Mouse (Mus musculus) midbrain, embryonic 15.5 days (tissue): ENCODE measurements at regions not wholly inside any gene's neighbourhood (a gene's known extent, or its start where the extent isn't known, plus 50 kb on each side); places are given as distances from the start of the nearest gene placed in this dataset.

Experiments
- ATAC-seq: fragments of 200-750 bp; cut with Nextera tagmentation; replicated peaks from 2 replicates; pipeline ENCODE4 v1.8.0; 2017; ENCODE audit warnings: moderate TSS enrichment
- H3K27ac ChIP-seq: fragments of 300-500 bp; sonication (generic); 2 replicates; pipeline ENCODE4 v1.5.1; 2015; ENCODE audit warnings: mild to moderate bottlenecking, inconsistent platforms
- H3K27me3 ChIP-seq: fragments of 300-500 bp; sonication (generic); replicated peaks from 2 replicates; pipeline ENCODE4 v1.6.1; 2015; ENCODE audit warnings: inconsistent platforms
- H3K36me3 ChIP-seq: fragments of 300-500 bp; sonication (generic); replicated peaks from 2 replicates; pipeline ENCODE4 v1.6.1; 2015; ENCODE audit warnings: inconsistent platforms
- H3K4me1 ChIP-seq: fragments of 300-500 bp; sonication (generic); 2 replicates; pipeline ENCODE4 v1.6.1; 2015; ENCODE audit warnings: inconsistent platforms
- H3K4me2 ChIP-seq: fragments of 300-500 bp; sonication (generic); 2 replicates; pipeline ENCODE4 v1.6.1; 2015; ENCODE audit warnings: inconsistent platforms, mild to moderate bottlenecking, moderate library complexity
- H3K4me3 ChIP-seq: fragments of 300-500 bp; sonication (generic); 2 replicates; pipeline ENCODE4 v1.5.1; 2015; ENCODE audit warnings: mild to moderate bottlenecking, inconsistent platforms
- H3K9ac ChIP-seq: fragments of 300-500 bp; sonication (generic); 2 replicates; pipeline ENCODE4 v1.6.1; 2015; ENCODE audit warnings: mild to moderate bottlenecking, inconsistent platforms
- H3K9me3 ChIP-seq: fragments of 300-500 bp; sonication (generic); 2 replicates; pipeline ENCODE4 v1.6.1; 2016; ENCODE audit warnings: inconsistent platforms
- WGBS: fragments of 180-500 bp; shearing (Covaris S2); methylation state at CpG from one replicate; pipeline ENCODE4 v1.1.7; 2015; ENCODE audit warnings: mixed read lengths; 5-methylcytosine and 5-hydroxymethylcytosine counted together

GRCm38 (mm10) chr5:53329591-53329990 lies 62.7 kb downstream of the Smim20 start:
- no peak overlapping the region for H3K4me3 ChIP-seq
- H3K9me3 ChIP-seq: no peaks in the 10 kb centered on the region
- no peak for ATAC-seq
- H3K27me3 ChIP-seq: no peaks in the 10 kb centered on the region
- no peaks in the 10 kb centered on the region for H3K36me3 ChIP-seq
- no peak overlapping the region for H3K4me2 ChIP-seq
- 83% methylated on average over 2 of the region's 2 CpGs for WGBS
- H3K9ac ChIP-seq: no peak overlapping the region
- no peak overlapping the region for H3K27ac ChIP-seq
- peaks cover 20% of the 10 kb centered on the region for H3K4me1 ChIP-seq

GRCm38 (mm10) chr5:53336704-53337103 lies 69.8 kb downstream of the Smim20 start:
- Histone ChIP-seq H3K4me2 (no peak overlapping the region), H3K9me3 (no peaks in the 10 kb centered on the region), H3K36me3 (no peaks in the 10 kb centered on the region), H3K9ac (no peak overlapping the region), H3K27me3 (no peaks in the 10 kb centered on the region), H3K27ac (no peak overlapping the region), H3K4me1 (no peaks in the 10 kb centered on the region), H3K4me3 (no peak overlapping the region)
- WGBS: 87% methylated on average over 6 of the region's 6 CpGs
- no peak for ATAC-seq

GRCm38 (mm10) chr5:53337816-53338215 lies 70.9 kb downstream of the Smim20 start:
- no peak overlapping the region for H3K4me3 ChIP-seq
- ATAC-seq: no peak
- no peaks in the 10 kb centered on the region for H3K4me1 ChIP-seq
- no peak overlapping the region for H3K9ac ChIP-seq
- no peak overlapping the region for H3K4me2 ChIP-seq
- WGBS: 60% methylated on average over 3 of the region's 3 CpGs
- H3K9me3 ChIP-seq: no peaks in the 10 kb centered on the region
- no peaks in the 10 kb centered on the region for H3K36me3 ChIP-seq
- no peaks in the 10 kb centered on the region for H3K27me3 ChIP-seq
- no peak overlapping the region for H3K27ac ChIP-seq

GRCm38 (mm10) chr5:53345164-53345563 lies 78.3 kb downstream of the Smim20 start:
- ATAC-seq: no peak
- Histone ChIP-seq H3K36me3 (no peaks in the 10 kb centered on the region), H3K27me3 (no peaks in the 10 kb centered on the region), H3K4me2 (no peak overlapping the region), H3K4me3 (no peak overlapping the region), H3K9ac (no peak overlapping the region), H3K9me3 (no peaks in the 10 kb centered on the region), H3K4me1 (no peaks in the 10 kb centered on the region), H3K27ac (no peak overlapping the region)
- WGBS: 94% methylated on average over 8 of the region's 8 CpGs

- H3K27ac ChIP-seq: no peak overlapping the region
- no peaks in the 10 kb centered on the region for H3K27me3 ChIP-seq
- no peaks in the 10 kb centered on the region for H3K9me3 ChIP-seq
- ATAC-seq: no peak
- H3K4me1 ChIP-seq: no peaks in the 10 kb centered on the region
- WGBS: 74% methylated on average over 8 of the region's 8 CpGs
- H3K9ac ChIP-seq: no peak overlapping the region
- H3K4me2 ChIP-seq: no peak overlapping the region
- no peak overlapping the region for H3K4me3 ChIP-seq
- H3K36me3 ChIP-seq: no peaks in the 10 kb centered on the region
Measured at GRCm38 (mm10) chr5:53346028-53346427, 79.1 kb downstream of the Smim20 start.

GRCm38 (mm10) chr5:53346756-53347155 lies 79.9 kb downstream of the Smim20 start:
- H3K27ac ChIP-seq: no peak overlapping the region
- no peak for ATAC-seq
- no peak overlapping the region for H3K4me3 ChIP-seq
- no peaks in the 10 kb centered on the region for H3K36me3 ChIP-seq
- no peaks in the 10 kb centered on the region for H3K4me1 ChIP-seq
- 71% methylated on average over 8 of the region's 8 CpGs for WGBS
- H3K4me2 ChIP-seq: no peak overlapping the region
- H3K9ac ChIP-seq: no peak overlapping the region
- no peaks in the 10 kb centered on the region for H3K27me3 ChIP-seq
- H3K9me3 ChIP-seq: no peaks in the 10 kb centered on the region

- Histone ChIP-seq H3K9ac (no peak overlapping the region), H3K4me1 (no peaks in the 10 kb centered on the region), H3K27me3 (no peaks in the 10 kb centered on the region), H3K4me3 (no peak overlapping the region), H3K4me2 (no peak overlapping the region), H3K36me3 (no peaks in the 10 kb centered on the region), H3K27ac (no peak overlapping the region), H3K9me3 (no peaks in the 10 kb centered on the region)
- WGBS: 43% methylated on average over 4 of the region's 4 CpGs
- no peak for ATAC-seq
Measured at GRCm38 (mm10) chr5:53352852-53353251, 86.0 kb downstream of the Smim20 start.

GRCm38 (mm10) chr5:53354296-53354695 lies 87.4 kb downstream of the Smim20 start:
- Histone ChIP-seq H3K4me3 (no peak overlapping the region), H3K4me1 (no peaks in the 10 kb centered on the region), H3K9me3 (no peaks in the 10 kb centered on the region), H3K27ac (no peak overlapping the region), H3K9ac (no peak overlapping the region), H3K27me3 (no peaks in the 10 kb centered on the region), H3K4me2 (no peak overlapping the region), H3K36me3 (no peaks in the 10 kb centered on the region)
- WGBS: 92% methylated on average over 3 of the region's 3 CpGs
- 0 out of 2 replicates have a peak, but pooled peaks have one; percentile 34 for ATAC-seq

- no peak overlapping the region for H3K9ac ChIP-seq
- peak overlapping the region; percentile 37 for H3K4me2 ChIP-seq
- under 1% methylated on average over 6 of the region's 6 CpGs for WGBS
- H3K4me1 ChIP-seq: no peaks in the 10 kb centered on the region
- H3K27me3 ChIP-seq: no peaks in the 10 kb centered on the region
- no peak overlapping the region for H3K27ac ChIP-seq
- H3K4me3 ChIP-seq: no peak overlapping the region
- no peaks in the 10 kb centered on the region for H3K36me3 ChIP-seq
- peak; percentile 90 for ATAC-seq
- no peaks in the 10 kb centered on the region for H3K9me3 ChIP-seq
Measured at GRCm38 (mm10) chr5:53355069-53355468, 88.2 kb downstream of the Smim20 start.

- 63% methylated on average over 7 of the region's 7 CpGs for WGBS
- ATAC-seq: no peak
- Histone ChIP-seq H3K27ac (no peak overlapping the region), H3K4me1 (no peaks in the 10 kb centered on the region), H3K4me3 (no peak overlapping the region), H3K9ac (no peak overlapping the region), H3K9me3 (no peaks in the 10 kb centered on the region), H3K36me3 (no peaks in the 10 kb centered on the region), H3K27me3 (no peaks in the 10 kb centered on the region), H3K4me2 (no peak overlapping the region)
Measured at GRCm38 (mm10) chr5:53357086-53357608, 90.3 kb downstream of the Smim20 start.

GRCm38 (mm10) chr5:53358181-53358580 lies 91.3 kb downstream of the Smim20 start:
- Histone ChIP-seq H3K27me3 (no peaks in the 10 kb centered on the region), H3K4me3 (no peak overlapping the region), H3K9ac (no peak overlapping the region), H3K9me3 (no peaks in the 10 kb centered on the region), H3K27ac (no peak overlapping the region), H3K4me2 (no peak overlapping the region), H3K4me1 (no peaks in the 10 kb centered on the region), H3K36me3 (no peaks in the 10 kb centered on the region)
- no peak for ATAC-seq
- WGBS: 62% methylated on average over 4 of the region's 4 CpGs

GRCm38 (mm10) chr5:53359887-53360286 lies 93.0 kb downstream of the Smim20 start:
- no peak overlapping the region for H3K9ac ChIP-seq
- H3K36me3 ChIP-seq: no peaks in the 10 kb centered on the region
- no peaks in the 10 kb centered on the region for H3K27me3 ChIP-seq
- H3K4me1 ChIP-seq: no peaks in the 10 kb centered on the region
- 90% methylated on average over 12 of the region's 12 CpGs for WGBS
- H3K9me3 ChIP-seq: no peaks in the 10 kb centered on the region
- no peak overlapping the region for H3K4me3 ChIP-seq
- no peak overlapping the region for H3K27ac ChIP-seq
- no peak for ATAC-seq
- H3K4me2 ChIP-seq: no peak overlapping the region

- Histone ChIP-seq H3K9ac (no peak overlapping the region), H3K27me3 (no peaks in the 10 kb centered on the region), H3K4me2 (no peak overlapping the region), H3K4me1 (no peaks in the 10 kb centered on the region), H3K27ac (no peak overlapping the region), H3K9me3 (no peaks in the 10 kb centered on the region), H3K36me3 (no peaks in the 10 kb centered on the region), H3K4me3 (no peak overlapping the region)
- WGBS: 84% methylated on average over 6 of the region's 6 CpGs
- ATAC-seq: no peak
Measured at GRCm38 (mm10) chr5:53361295-53361694, 94.4 kb downstream of the Smim20 start.
